Mouse (Mus musculus) cerebral cortex, adult 2 months (tissue): ENCODE measurements around the gene Tmem184b.

ENCODE experiments used
- WGBS: fragments of 180-500 bp; shearing (Covaris S2); methylation state at CpG from one replicate; pipeline ENCODE4 v1.1.7; 2018; 5-methylcytosine and 5-hydroxymethylcytosine counted together

The Tmem184b gene

DNA sequence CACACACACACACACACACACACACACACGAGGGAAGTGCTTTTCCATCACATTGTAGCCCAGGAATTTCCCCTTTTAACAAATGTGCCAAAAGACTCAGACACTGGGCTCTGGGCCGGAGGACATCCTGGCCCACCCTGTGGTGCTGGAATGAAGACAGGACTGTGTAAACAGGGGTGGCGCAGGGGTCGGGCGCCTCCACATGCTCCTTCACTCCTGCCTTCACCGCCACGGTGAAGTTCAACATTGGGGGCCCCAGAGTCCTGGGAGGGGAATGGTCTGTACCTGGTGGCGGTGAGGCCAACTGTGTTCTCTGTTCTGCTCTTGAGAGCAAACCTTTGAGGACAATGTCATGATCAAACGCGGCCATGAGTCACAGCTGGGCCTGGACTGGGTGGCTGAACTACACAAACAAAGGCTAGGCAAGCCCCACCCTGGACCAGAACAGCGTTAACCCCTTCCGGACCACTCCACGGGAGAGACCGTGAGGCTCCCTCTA lies 35.0 kb downstream of the Tmem184b start:
- 61% methylated on average over 14 of the region's 14 CpGs for WGBS

DNA sequence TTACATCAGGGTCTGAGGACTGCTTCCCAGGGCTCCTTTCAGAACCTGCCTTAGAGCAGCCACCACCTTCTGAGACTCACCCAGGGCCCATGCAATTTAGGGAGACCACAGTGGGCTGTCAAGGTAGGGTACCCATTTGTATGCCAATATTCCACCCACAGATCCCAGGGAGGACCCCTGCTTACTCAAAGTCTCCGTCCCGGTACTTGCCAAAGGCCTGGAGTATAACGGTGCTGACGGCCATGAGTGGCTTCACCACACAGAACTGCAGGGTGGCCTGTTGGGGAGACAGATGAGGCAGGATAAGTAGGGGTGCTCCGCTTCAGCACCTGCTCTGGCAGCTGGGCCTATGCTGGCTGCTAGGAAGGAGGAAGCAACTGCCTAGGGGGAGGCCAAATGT lies 37.0 kb downstream of the Tmem184b start:
- WGBS = 92% methylated on average over 5 of the region's 5 CpGs

DNA sequence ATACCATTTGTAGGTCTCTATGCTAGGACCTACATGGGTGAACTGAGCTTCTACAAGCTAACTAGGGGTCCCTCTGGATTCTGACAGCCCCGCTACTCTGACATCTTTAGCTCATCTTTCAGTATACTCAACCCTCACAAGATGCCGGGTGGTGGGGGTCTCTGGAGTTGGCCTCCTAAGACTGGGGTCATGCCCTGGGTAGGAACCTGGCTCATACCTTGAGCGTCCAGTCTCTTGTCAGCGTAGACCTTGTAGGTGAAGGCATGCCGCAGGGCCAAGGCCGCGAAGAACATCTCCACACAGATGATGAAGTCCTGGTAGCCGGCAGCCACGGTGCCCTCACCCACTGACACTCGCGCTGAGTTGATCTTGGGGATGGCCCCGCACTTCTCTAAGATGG lies 38.3 kb downstream of the Tmem184b start:
- 98% methylated on average over 12 of the region's 12 CpGs for WGBS

DNA sequence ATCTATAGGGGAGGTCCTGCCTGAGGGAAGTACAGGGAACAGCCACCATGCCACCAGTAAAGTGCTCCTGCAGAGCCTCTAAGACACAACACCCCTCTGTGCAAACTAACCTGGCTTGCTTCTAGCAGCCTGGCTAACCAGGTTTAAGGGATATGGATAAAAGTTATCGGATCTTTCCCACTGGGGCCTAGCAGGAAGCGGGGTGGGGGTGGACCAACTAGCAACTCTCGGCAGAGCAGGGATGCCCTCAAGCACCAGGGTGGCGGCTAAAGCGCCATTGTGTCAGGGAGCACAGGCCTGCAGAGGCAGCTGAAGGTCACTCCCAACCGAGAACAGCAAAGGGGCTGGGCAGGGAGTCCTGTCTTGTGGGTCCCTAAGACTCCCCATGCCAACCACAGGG lies 39.2 kb downstream of the Tmem184b start:
- 79% methylated on average over 6 of the region's 6 CpGs for WGBS

DNA sequence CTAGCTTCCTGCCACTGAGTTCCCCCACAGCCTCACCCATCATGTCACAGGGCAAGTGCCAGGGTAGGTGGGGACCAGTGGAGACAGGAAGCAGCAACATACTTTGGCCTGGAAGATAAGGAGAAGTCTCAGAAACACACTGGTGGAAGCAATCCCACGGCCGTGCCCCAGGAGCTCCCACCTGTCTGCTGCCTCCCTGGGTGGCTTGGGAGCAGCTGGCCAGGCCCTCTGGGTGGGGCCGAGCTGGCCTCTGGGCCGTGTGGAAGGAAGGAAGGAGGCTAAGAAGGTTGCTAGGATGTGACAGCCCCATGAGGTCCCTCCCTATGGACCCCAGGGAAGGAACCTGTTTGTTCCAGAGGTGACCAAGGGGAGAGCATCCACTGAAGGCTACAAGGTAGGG lies 42.3 kb downstream of the Tmem184b start:
- WGBS = 52% methylated on average over 4 of the region's 4 CpGs

DNA sequence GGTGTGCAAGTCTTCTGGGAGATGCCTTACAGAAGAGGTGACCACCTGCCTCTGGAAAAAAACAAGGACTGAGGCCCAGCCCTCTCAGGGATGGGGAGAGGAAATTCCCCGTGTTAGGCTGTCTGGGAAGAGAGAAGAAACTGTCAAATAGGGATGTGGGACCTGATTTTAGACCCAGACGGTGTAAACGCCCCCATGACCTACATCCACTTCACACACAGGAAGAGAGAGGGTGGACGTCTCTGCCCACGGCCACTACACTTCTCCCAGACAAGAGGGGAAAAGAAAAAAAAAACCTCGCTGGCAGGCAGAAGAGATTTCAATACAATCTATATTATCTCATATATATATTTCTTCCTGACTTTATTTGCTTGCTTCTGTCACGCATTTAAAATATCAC lies 43.0 kb downstream of the Tmem184b start:
- 32% methylated on average over 7 of the region's 7 CpGs for WGBS

DNA sequence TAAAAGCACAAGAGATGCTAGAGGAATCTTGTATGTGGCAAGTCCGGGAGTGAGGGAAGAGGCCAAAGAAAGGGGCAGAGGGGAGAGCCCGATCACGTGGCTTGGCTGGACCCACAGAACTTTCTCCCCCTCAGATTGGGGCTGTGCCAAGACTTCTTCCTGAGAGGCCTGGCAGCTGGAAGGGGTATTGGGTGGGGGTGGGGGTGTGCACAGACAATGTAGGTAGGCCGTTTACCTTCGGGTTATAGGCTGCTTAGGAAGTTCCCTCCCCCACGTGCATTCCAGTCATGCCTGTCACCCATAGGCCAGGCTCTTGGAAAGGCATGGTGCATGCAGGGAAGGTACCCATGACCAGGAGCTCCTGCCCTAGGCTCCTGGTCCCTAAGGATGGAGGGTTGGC lies 43.4 kb downstream of the Tmem184b start:
- WGBS = 23% methylated on average over 6 of the region's 6 CpGs

DNA sequence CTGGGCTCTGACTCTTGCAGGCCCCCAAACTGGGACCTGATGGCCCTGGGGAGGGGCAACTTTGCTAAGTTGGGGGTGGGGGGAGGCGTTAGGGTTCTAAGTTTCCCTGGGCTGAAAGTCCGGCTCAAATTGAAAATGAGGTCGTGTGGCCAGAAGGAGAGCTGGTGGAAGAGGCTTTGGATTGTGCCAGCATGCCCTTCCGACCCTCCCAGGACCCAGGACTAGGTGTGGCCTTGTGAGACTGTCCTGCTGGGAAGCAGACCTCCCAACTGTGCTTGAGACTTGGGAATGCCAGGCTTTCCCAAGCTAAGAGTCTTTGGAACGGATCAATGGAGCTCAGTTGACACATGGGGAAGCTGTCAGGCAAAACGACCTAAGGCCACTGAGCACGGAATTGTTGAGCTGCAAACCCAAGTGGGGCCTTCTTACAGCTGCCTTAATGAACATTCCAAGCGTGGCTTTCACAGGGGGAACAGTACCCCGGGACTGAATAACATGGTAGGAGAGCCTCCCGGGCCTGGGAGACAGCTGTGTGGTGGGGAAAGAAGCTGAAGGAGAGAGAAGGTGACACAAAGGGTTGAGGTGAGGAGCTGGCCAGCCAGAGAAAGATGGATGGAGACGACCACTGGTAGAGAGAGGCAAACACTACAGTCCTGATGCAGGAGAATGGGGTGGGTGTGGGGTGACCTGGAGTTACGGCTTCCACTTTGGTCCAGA lies 45.2 kb downstream of the Tmem184b start:
- 52% methylated on average over 12 of the region's 12 CpGs for WGBS

DNA sequence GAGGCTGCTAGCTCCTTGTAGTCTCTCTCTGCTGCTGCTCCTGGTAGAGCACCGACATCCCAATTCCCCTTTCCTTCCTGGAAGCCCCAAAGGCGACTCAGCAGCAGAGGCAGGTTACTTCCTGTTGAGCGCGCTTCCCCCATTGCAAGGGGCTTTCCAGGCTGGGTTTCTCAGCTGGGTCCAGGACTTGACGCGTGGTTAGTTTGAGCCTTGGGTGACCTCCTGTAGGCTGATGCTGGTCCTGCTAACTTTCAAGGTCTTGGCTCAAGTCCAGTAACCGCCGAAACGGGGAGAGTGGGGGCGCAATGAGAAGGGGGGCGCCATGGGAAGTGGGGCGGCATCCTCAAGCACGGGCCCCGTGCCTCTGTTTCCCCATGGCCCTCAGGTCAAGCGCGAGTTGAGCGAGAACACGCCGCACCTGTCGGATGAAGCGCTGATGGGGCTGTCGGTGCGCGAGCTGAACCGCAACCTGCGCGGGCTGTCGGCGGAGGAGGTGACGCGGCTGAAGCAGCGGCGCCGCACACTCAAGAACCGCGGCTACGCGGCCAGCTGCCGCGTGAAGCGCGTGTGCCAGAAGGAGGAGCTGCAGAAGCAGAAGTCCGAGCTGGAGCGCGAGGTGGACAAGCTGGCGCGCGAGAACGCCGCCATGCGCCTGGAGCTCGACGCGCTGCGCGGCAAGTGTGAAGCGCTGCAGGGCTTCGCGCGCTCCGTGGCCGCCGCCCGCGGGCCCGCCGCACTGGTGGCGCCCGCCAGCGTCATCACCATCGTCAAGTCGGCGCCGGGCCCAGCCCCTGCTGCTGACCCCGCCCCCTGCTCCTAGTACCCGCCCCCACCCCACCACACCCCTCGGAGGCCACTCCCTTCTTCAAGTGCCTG lies 46.1 kb downstream of the Tmem184b start:
- 2% methylated on average over 72 of the region's 77 CpGs for WGBS

DNA sequence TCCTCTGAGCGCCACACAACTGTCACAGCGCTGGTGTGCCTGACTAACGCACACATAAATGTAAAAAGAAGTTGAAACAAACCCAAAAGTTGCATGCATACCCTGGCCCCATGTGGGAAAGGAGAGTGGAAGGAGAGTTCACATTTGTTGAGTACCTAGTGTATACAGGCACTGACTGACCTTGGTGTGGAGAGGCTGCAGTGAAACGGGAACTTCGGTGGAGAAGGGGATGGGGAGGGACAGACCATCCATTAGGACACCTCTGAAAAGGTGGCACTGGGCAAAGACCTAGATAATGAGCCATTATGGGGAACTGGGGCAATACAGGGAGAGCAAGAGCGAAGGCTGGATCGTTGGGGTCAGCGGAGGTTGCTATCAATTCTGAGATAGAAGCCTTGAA lies 46.9 kb downstream of the Tmem184b start:
- WGBS = 91% methylated on average over 8 of the region's 8 CpGs

DNA sequence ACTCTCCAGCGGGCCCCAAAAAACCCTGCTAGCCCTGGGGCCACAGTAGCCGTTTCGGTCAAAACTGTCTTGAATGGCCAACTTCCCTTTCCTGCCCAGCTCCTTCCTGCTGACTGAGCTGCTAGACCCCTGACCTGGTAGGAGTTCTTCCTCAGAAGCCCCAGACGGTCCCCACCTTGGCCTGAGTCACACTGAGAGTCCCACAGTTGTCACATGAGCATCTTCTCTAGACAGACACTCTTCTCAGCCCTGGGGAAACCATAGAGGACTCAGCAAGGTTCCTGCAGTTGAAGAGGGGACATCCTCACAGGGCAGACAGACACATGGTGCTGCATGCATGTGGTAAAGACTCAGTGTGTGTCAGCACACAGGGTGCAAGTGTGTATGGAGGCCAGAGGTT lies 48.8 kb downstream of the Tmem184b start:
- 86% methylated on average over 4 of the region's 4 CpGs for WGBS

DNA sequence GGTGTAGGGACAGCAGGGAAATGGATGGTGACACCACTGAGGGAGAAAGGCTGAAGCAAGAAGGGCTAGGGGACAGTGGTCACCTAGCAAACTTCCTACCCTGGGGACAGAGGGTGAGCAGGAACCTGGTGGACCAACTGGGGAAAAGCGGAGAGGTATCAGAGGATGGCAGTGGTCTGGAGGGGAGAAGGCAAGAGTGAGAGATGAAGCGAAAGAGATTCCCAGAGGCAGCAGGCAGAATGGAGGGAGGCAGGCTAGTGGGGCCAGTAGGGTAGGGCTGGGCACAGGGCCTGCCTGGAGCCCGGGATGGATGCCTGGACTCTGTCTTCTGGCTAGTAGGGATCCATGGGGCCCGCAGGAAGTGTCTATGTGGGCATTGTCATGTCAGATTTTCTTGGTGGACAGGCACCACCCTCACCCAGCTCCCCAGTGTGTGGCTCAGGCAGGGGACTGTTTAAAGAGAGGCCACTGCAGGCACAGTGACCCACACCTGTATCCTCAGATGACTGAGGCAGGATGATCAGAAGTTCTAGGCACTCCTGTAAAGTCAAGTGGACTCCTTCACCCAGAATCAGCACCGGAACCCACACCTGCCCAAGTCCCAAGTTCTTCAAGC lies 49.6 kb downstream of the Tmem184b start:
- WGBS = 88% methylated on average over 5 of the region's 5 CpGs

DNA sequence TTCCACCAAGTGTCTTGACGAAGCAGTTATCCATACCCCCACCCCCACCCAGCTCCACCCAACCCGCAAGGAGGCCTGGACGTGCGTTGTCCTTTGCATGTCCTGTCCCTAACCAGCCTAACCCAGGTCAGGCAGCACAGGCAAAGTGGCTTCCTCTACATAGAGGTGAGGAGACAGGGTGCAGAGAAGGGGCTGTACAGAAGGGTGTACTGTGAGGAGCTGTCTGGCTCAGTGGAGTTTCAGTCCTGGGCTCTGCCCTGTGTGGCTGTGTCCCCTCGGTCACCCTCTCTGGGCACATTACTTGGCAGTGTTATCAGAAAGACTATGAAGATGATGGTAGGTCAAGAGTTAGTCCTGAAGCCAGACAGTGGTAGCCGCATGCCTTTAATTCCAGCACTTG lies 50.9 kb downstream of the Tmem184b start:
- WGBS = 82% methylated on average over 6 of the region's 6 CpGs

DNA sequence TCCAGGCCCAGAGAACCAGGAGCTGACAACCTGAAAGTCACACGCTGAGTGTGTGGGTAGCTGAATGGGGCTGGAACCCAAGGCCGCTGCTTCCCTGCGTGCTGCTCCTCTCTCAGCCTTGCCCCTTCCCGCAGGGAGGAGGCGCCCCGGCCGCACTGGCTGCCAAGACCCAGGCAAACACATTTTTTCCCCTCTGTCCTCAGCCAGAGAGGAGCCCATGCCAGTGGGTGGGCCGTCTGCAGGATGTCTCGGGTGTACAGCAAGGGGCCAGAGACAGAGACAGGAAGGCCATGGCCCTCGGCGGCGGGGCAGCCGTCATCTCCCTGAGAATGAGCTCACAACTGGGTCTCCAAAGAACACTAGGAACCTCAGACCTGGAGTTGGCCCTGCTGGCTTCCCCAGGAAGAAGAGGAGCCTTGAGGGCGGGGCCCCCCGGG lies 52.0 kb downstream of the Tmem184b start:
- WGBS = 42% methylated on average over 15 of the region's 15 CpGs

DNA sequence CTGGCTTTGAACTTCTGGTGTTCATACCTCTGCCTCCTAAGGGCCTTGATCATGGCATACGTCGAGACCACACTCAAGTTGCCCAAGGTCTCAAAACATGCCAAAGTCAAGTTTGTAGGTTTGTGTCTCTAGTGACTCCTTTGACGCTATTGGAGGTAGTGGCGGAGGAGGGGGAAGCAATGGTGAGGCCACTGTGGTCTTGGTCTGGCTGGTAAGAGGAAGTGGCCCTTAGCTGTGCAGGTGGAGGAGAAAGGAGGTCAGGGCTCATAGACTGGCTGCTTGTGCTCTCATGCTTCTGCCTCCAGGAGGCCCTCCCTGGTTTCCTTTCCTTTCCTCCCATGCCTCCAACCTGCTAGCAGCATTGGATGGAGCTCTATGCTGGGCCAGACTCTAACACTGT lies 52.5 kb downstream of the Tmem184b start:
- WGBS = 91% methylated on average over 4 of the region's 4 CpGs

DNA sequence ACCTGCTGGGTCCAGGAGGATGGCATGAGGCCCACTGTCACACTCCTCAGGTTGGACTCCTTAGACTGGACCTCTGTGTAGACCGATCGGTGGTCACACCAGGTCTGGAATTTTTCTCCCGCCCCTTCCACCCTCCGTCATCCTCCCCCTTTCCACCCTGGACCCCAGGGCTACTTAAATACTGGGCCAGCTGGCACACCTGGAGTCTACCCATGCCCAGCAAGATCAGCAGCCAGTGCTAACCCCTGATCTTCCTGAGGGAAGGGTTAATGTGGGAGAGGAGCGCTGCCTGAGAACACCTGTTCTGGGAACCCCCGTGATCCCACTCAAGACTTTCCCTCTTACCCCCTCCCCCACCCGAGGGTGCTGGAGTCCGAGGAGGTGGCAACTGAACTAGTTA lies 54.7 kb downstream of the Tmem184b start:
- 61% methylated on average over 8 of the region's 8 CpGs for WGBS

DNA sequence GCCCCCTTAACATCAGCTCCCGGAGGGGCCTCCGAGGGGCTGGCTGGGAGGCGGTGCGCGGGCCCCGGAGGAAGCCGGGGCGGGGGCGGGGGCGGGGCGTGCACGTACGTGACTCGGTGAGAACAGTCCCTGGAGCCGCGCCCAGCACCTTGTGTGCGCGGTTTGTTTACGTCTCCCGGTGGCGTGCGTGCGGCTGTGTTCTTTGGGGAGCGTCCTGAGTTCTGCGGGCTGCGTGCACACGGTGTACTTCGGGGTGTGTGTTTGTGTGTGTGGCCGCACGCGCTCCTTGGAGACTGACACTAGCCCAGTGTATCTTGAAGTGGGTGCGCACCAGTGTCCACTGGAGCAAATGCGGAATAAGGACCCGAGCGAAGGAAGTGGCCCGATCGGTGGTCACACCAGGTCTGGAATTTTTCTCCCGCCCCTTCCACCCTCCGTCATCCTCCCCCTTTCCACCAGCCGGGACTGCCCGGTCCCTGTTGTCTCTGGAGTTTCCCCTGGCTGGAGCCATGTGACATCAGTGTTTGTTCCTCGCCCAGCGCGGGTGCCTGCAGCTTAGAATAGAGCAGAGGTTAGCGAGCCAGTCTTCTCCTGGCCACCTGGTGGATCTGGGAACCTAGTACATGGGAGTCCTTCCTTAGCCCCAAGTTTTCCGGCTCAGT lies 55.4 kb downstream of the Tmem184b start:
- 1% methylated on average over 44 of the region's 46 CpGs for WGBS

DNA sequence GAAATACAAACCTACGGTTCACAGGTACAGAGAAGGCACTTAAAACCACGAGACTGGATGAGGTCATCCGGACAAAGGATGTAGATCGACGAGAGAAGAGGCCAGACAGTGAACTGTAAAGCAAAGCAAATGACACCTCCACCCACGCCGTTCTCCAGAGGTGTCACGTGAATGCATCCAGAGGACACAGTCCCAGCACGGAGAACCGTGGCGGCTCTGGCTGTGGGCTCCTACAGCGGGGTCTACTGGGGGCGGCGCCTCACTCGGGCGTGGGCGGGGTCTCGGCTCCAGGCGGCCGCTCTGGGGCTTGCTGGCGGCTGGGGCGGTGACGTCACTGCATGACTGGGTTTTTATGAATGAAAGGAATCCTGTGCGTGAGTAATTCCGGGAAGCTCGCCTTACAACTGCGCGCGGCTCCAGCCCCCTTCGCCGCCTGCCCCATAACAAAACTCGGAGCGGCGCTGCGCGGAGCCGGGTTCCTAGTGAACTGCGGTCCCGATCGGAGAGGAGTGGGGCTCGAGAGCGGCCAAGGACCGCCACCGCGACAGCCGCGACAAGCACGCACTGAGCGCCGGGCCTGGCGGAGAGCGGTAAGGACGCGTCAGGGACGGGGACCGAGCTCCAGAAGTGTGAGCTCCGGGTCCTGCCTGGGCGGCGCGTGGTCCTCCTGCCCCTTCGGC lies 56.1 kb downstream of the Tmem184b start:
- under 1% methylated on average over 55 of the region's 61 CpGs for WGBS

DNA sequence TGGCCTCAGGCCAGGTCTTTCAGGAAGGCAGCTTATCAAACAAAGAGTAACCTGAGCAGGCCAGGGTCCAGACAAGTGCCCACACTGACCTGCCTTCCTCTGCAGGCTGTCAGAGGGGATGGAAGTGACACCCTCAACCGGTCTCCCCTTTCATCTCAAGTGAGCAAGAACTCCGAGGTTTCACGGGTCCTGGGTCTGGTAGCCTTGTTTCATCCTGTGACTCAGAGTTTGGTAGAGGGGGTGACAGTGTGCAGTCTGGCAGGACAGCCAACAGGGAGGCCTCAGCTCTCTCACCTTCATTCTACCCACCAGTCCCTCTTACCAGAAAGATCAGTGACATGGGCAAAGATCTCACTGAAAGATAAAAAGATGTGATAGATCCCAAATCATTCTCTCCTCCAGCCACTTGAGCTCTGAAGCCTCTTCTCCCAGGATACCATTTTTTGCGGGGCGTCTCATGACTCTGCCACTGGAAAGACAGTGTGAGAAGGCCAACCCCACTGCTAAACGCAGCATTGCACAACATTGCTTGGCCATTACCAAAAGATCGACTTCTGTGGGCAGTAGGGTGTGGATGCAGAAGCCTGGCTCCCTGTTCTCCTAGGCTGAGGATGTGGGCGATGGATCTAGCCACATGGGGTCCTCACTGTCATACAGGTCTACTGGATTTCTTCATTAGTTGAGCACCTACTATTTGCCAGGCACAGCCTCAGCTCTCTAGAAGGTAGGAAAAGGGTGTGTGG lies 57.1 kb downstream of the Tmem184b start, which contains the start of gene Maff:
TSS of gene Maff (plus strand) at position 571 of the 743 bp plus-strand sequence.
- 68% methylated on average over 8 of the region's 8 CpGs for WGBS

DNA sequence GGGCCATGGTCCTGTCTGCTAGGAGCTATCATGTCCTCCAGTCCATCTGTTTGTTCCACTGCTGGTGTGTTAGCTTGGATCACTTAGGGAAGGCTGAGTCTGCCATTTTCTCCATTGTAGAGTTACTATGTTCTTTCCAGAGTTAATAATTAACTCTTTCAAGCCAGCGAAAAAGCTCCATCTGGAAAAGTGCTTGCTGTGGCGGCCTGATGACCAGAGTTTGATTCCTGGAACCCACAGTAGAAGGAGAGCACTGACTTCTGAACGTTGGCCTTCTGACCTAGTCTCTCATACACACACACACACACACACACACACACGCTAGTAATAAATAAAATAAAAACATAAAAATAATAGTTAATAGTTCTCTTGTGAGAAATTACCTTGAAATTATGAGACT lies 58.7 kb downstream of the Tmem184b start:
- WGBS = 91% methylated on average over 4 of the region's 4 CpGs
